Mouse (Mus musculus) neural tube, embryonic 10.5 days (tissue): ENCODE data around the gene Ssu72.
"Not testable (repeated sequence)": the region's sequence is repeated elsewhere in the genome, so short reads cannot be mapped to it uniquely, and the experiment has no call there.

Experiments used
- DNase-seq: peaks from one replicate; pipeline ENCODE4 v3.0.0-alpha.2; 2017; ENCODE audit warnings: low spot score; ENCODE audit errors: extremely low spot score

Ssu72 gene

GRCm38 (mm10) chr4:155696261-155697255 lies 8.0 kb upstream of the Ssu72 start:
- DNase-seq, result no peak

GRCm38 (mm10) chr4:155700425-155700824 lies 4.2 kb upstream of the Ssu72 start:
- DNase-seq, result no peak

GRCm38 (mm10) chr4:155703425-155703929 lies 1.1 kb upstream of the Ssu72 start:
- DNase-seq, result no peak

- DNase-seq, result no peak
These were observed 961 bp downstream of the Ssu72 start for GRCm38 (mm10) chr4:155705592-155705929.

- DNase-seq, result no peak
These were observed 4.0 kb downstream of the Ssu72 start for GRCm38 (mm10) chr4:155708582-155708981.

- DNase-seq, result no peak
These were observed 4.4 kb downstream of the Ssu72 start for GRCm38 (mm10) chr4:155708988-155709387.

GRCm38 (mm10) chr4:155710521-155711252 lies 6.1 kb downstream of the Ssu72 start:
- no peak for DNase-seq

- no peak for DNase-seq
These were observed 17.1 kb downstream of the Ssu72 start for GRCm38 (mm10) chr4:155721668-155722083.

- DNase-seq, result no peak
These were observed 23.4 kb downstream of the Ssu72 start for GRCm38 (mm10) chr4:155727993-155728392.

- DNase-seq, result no peak
These were observed 28.7 kb downstream of the Ssu72 start for GRCm38 (mm10) chr4:155733267-155733666.

GRCm38 (mm10) chr4:155734350-155734941 lies 29.8 kb downstream of the Ssu72 start, which contains the start of gene Tmem240:
Gene Tmem240, plus strand, starts transcription at chr4:155734800.
- peak; percentile 86 for DNase-seq

GRCm38 (mm10) chr4:155734951-155735702 lies 30.5 kb downstream of the Ssu72 start:
- DNase-seq, result peak; percentile 63

- no peak for DNase-seq
These were observed 31.2 kb downstream of the Ssu72 start for GRCm38 (mm10) chr4:155735788-155736187.

GRCm38 (mm10) chr4:155736421-155736820 lies 31.8 kb downstream of the Ssu72 start:
- no peak for DNase-seq

GRCm38 (mm10) chr4:155738262-155738661 lies 33.7 kb downstream of the Ssu72 start:
- no peak for DNase-seq

- DNase-seq, result no peak
These were observed 34.6 kb downstream of the Ssu72 start for GRCm38 (mm10) chr4:155739152-155739551.

GRCm38 (mm10) chr4:155739741-155740636 lies 35.4 kb downstream of the Ssu72 start:
- no peak for DNase-seq

- DNase-seq, result not testable (repeated sequence)
These were observed 36.1 kb downstream of the Ssu72 start for GRCm38 (mm10) chr4:155740681-155741080.

- DNase-seq, result no peak
These were observed 38.1 kb downstream of the Ssu72 start for GRCm38 (mm10) chr4:155742684-155743083.

- DNase-seq, result no peak
These were observed 39.9 kb downstream of the Ssu72 start for GRCm38 (mm10) chr4:155744474-155744873.
